Mouse (Mus musculus) T-helper 17 cell (primary cell): ENCODE results near the gene Clybl.

Experiments used
- in situ Hi-C, 2 experiments: fragments of 300-600 bp; cut with MboI, MseI; formaldehyde crosslinking; loops; 1 replicate in 1 of 2; 2 replicates in 1 of 2; pipeline ENCODE4 v1.15.1; 2025; ENCODE audit warnings: high pct_unique_total_duplicates in 2 of 2

The Clybl gene

DNA sequence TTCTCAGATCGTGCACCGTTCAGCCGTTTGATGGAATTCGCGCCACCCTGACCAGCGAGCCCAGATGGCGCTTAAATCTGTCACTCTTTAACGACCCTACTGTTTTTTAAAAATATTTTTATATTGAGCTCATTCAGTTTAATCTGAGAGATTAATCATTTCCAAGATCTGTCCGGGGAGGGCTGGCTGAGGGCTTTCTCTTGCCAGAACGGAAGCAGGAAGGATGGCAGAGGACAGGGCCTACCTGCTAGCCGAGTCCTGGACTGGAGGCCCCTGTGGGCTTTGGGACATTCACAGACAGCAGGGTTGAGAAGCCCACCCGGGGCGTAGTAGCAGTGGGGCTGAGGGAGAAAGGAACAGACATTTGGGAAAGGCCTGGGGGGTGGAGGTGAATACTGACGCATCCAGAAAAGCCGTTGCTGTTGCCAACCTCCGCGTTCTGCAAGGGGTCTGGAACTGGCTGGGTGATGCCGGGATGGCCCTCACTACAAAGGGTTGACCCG is 51.8 kb downstream of the Clybl start:
- in situ Hi-C loops: no loop called here

- in situ Hi-C loops: no loop called here
Observed at GRCm38 (mm10) chr14:122243874-122244273, 62.4 kb downstream of the Clybl start.

DNA sequence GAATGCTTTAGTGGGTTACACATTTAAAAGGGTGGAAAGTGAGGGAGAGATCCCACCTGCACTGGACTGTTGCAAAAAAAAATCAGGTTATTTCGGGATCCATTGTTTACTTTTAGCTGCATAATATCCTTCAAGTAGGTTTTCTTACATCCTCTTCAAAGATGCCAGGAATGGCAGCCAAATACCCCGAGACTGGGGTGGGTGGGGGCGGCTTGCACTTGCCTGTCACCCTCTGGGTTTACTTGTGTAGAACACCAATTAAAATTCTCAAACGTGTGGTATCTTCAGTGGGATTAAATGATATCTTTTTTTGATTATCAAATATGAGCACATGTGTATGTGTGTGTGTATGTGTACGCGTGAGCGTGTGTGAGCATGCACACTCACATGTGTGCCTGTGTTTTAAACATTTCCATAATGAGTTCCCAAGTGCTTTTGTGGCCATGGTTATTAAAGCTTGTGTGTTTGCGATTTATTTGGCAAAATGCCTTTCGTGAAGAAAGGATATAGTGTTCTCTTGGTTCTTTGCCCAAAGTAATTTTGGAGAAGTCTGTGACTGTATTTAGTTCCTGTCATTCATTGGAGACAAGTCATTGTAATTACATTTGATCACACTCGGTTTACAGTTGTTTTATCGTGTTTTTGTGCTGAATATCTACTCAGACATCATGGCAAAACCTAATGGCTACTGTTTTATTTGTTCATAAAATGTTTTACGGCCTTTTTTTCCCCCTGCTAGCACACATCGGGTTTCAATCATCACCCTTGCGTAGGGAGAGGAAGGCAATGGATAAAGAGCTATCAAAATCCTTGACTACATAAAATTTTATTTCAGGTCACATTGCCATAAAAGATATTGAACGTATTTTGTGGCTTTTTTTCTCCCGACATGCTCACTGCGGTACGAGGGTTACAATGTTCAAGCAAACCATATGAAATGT is 65.7 kb downstream of the Clybl start:
- in situ Hi-C loops: no loop called here

- in situ Hi-C loops: no loop called here
Observed at GRCm38 (mm10) chr14:122249123-122249522, 67.6 kb downstream of the Clybl start.

DNA sequence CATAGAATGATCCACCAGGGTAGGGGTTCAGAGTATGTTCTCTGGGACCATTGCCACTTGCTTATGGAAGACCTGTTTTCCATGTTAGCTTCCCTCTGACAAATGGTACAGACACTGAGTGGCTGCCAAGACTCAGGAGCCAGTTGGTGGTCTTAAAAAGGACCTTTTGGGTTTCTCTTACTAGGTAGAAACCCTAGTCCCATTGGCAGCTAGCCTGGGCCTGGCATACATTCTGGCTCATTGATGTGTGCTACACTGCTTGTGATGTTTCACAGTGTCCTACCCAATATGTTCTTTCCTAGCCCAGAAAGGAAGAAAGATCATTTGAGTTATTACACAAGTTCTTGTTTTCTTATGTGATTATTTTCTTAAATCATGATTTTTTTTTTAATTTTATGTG is 69.8 kb downstream of the Clybl start:
- in situ Hi-C loops: no loop called here

GRCm38 (mm10) chr14:122255562-122256260 is 74.2 kb downstream of the Clybl start:
- in situ Hi-C loops: loop anchor here in 1 of 2 experiments (5.0 kb wide), 1 partner anchor 327 kb away; no protein-coding TSS in a partner anchor

- in situ Hi-C loops: loop anchor here in 1 of 2 experiments (5.0 kb wide), 1 partner anchor 326 kb away; no protein-coding TSS in a partner anchor
Observed at GRCm38 (mm10) chr14:122256261-122256634, 74.7 kb downstream of the Clybl start.

- in situ Hi-C loops: loop anchor here in 1 of 2 experiments (5.0 kb wide), 1 partner anchor 324 kb away; no protein-coding TSS in a partner anchor
Observed at GRCm38 (mm10) chr14:122258297-122258696, 76.8 kb downstream of the Clybl start.

DNA sequence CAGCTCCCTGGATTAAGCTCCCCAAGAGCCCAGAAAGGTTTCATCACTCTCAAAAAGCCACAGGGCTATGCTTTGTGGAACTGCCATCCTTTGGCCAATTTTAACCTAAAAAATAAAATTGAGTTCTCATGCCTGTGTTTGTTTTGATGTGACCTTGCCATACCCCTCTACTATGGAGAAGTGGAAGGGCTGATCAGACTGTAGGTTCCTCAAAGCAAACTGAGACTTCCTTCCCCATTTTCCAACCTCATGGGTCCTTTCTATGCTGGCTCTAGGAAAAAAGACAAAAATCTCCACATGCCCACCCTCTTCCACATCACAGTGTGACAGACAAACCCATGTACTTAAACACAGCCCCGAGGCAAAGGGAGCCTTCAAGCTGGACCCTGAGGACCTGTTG is 79.7 kb downstream of the Clybl start:
- in situ Hi-C loops: no loop called here

DNA sequence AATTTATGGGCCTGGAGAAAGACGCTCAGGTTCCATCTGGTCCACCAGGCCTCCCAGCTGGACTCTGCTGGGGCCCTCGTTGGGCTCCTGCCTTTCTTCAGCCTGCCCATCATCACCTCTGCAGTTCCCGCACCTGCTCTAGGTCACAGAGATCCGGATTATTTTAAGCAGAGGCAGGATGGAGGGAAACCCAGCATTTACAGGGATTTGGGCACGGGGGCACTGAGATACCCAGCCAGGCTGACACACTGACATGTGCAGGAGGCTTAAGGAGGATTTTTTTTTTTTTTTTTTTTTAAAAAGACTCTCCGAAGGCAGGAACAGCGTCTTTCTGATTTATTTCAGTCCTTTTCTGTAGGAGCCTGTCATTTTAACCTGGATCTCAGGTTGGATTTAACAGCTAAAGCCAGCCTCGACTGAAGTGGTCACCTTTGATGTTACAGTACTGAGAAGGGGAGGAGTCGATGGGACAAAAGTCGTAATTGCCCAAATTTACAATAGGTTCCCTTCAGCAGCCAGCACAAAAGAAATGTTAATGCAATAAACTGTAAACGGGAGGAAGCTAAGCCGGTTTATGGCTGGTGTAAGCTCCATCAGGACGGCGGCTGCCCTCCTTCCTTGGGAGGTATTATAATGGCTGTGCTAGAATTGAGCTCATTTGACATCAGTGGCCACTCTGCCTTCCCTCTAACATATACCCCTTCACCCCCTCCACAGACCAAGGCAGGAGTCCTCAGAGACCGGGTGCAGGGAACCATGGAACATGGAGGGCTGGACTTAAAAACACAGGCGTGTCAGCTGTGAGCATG is 81.6 kb downstream of the Clybl start:
- in situ Hi-C loops: no loop called here

- in situ Hi-C loops: no loop called here
Observed at GRCm38 (mm10) chr14:122265214-122265613, 83.7 kb downstream of the Clybl start.

- in situ Hi-C loops: no loop called here
Observed at GRCm38 (mm10) chr14:122267590-122267989, 86.1 kb downstream of the Clybl start.

DNA sequence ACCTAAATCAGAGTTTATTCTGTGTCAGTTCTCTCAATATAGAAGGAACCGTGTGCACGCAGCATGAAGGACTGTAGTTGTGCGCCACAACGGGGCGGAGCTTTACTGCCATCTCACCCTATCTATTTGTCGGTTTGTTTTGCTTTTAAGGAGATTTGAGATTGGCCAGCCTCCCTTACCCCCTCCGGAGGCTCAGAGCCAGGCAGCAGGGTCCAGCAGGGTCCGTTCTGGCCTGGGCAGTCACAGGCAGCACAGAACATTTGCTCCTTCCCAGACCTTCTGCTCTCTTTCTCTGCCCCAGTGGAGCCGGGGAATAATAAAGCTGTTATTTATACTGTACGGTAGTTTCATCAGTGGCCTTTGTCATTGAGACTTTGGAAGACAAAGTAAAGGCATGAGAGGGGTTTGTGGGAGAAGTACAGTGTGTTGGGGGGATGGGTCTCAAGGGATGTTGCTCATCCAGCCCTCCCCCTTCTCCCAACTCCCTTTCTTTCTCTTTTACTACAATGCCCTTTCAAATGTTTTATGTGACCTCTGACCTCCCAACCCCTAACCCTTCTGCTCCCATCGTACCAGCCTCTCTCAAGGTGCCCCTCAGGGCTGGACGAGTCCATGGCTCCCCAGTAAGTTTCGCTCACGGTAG is 89.7 kb downstream of the Clybl start:
- in situ Hi-C loops: no loop called here

DNA sequence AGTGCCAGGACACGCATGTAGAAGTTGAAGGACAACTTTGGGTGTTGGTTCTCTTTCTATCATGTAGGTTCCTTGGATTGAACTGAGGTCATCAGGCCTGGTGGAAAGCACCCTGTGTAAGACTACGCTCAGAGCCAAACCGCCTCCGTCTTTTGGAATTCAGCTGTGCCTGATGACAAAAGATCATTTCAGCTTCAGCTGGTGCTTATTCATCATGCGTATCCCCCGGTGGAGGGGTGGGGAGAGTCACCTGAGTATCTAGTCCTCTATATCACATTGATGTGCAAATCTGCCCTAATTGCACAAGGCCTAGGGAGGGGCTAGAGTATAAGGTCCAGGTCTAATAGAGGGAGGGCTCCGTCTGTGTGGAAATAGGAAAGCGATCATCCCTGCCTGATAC is 95.6 kb downstream of the Clybl start:
- in situ Hi-C loops: no loop called here

DNA sequence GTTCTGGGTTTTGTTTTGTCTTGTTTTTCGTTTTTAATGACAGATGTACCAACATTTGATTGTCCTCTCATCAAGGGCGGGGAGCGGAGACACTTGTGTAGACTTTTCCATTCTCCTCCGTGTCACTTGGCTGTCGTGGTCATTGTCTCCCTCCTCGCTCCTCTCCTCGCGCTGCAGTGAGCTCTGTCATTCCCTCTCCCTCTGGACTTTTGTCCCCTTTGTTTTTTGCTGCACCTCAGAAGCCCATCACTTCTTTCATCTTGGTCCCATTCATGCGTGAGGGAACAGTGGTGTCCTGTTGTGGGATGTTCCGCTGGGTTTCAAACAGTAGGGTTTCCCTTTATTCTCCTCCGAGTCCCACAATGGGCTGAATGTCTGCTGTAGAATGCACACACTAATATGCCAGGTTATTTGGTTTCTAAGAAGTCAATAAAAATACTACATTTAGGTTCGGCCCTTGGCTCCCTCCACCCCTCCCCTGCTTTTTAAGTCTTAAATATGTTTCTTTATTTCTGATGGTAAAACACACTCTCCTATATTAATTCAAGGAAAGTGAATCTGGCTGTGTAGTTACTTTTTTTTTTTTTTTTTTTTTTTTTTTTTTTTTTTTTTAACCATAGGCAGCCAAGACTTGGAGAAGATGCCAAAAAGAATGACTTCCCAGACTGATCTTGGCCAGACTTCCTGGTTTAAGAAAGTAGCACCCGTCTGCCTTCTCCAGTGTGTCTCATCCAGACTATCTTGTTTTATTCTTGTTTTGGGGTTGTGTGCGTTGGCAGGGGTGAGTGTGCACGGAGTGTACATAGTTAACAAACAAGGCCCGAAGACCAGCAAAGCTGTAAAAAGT is 98.2 kb downstream of the Clybl start:
- in situ Hi-C loops: no loop called here

DNA sequence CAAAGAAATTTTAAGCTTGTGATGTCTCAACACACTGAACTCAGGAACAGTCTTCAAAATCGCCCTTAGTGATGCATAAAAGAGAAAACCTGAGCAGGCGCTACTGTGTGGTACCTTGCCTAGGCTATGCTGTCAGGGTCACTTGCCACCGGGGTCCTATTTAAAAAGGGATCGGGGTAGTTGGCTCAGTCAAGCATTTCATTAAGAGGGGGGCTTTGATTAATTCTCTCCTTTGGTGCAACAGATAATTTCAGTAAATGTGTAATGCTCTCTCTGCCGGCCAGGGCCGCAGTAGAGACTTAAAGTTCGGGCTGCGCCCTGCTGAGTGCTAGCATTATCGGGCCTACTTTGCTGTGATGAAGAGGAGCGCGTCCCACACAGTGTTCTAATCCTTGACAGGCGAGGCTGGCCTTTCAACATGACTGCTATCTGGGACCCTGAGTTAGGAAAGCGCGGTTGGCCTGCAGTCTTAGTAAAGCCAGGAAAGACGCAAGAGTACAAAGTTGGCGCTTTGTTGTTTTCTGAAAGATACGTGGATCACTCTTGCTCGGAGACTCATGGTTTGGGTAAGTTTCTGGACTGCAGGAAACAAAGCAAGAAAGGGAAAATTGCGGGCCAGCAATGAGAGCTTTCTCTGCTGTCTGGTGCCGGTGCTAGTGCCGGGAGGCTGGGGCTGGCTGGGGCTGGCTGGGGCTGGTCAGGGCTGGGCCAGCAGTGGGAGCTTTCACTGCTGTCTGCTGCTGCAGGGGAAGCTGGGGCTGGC is 99.0 kb downstream of the Clybl start:
- in situ Hi-C loops: no loop called here

DNA sequence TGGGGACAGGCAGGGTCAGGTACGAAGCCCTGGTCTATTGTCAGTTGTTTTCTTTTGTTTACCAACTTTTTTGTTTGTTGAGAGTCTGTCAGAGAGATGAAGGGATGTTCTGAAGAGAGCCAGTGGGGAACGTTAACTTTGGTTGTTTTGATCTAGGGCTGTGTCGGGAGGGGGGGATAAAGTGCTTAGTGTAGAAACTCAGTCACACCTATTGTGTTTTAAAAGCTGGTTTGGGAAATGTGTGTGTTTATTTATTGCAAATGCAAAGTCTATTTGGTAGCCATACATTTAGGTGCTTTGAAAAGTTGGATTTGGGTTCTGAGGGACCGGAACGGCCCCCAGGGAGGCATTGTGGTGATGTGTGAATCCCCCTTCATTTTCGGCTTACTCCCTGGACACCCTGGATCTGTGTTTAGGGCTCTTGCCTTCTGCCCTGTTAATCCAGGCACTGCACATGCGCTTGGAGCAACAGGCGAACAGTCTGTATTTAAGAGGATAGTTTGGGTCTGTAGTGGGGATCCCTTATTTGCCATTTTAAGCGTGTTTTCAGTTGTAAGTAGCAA is 99.6 kb downstream of the Clybl start:
- in situ Hi-C loops: no loop called here

- in situ Hi-C loops: no loop called here
Observed at GRCm38 (mm10) chr14:122283959-122284358, 102.5 kb downstream of the Clybl start.

- in situ Hi-C loops: no loop called here
Observed at GRCm38 (mm10) chr14:122296399-122296798, 114.9 kb downstream of the Clybl start.
